Mouse (Mus musculus) kidney, postnatal 25 days (tissue): ENCODE measurements at regions not wholly inside any gene's neighbourhood (a gene's known extent, or its start where the extent isn't known, plus 50 kb on each side); places are given as distances from the start of the nearest gene placed in this dataset.
"Not testable (repeated sequence)": the region's sequence is repeated elsewhere in the genome, so short reads cannot be mapped to it uniquely, and the experiment has no call there.

Source experiments
- DNase-seq, 2 experiments: peaks; one replicate each; pipeline ENCODE4 v3.0.0; 2021; ENCODE audit warnings: mixed read lengths in 2 of 2

DNA sequence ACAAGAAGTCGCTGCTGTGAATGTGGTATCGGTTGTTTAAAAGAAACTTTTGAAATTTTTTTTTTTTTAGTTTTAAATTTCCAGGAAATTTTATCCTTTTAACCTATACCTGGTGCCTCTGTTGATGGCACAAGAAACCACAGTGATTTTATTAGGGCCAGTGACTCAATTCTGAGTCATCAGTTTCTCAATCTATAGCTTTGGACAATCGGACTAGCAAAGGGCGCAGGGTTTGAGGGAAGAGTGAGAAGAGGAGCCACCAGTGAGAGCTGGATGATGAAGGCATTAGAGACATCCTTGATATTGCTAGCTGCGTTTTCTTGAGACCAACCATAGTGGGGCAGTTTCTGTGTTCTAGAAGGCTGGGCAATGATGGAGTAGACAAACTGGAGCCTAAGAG, 55.4 kb upstream of the Il33 start:
- DNase-seq, result no peak

DNA sequence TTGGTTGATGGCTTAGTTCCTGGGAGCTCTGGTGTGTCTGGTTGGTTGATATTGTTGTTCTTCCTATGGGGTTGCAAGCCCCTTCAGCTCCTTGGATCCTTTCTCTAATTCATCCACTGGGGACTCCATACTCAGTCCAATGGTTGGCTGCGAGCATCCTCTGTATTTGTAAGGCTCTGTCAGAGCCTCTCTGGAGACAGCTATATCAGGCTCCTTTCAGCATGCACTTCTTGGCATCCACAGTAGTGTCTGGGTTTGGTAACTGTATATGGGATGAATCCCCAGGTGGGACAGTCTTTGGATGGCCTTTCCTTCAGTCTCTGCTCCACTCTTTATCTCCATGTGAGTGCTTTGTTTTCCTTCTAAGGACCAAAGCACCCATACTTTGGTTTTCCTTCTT, 55.9 kb upstream of the Ranbp6 start:
- not testable (repeated sequence) for DNase-seq

DNA sequence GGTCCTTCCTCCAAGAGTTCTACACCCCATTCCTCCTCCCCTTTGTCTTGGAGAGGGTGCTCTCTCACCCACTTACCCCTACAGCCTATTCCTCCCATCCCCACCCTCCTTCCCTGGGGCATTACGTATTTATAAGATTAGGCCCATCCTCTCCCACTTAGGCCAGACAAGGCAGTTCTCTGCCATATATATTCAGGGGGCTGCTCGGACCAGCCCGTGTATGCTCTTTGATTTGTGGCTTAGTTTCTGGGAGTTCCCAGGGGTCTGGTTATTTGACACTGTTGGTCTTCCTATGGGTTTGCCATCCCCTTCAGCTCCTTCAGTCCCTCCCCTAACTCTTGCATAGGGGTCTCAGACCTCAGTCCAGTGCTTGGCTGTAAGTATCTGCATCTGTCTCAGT, 54.0 kb upstream of the Ranbp6 start:
- no peak for DNase-seq

DNA sequence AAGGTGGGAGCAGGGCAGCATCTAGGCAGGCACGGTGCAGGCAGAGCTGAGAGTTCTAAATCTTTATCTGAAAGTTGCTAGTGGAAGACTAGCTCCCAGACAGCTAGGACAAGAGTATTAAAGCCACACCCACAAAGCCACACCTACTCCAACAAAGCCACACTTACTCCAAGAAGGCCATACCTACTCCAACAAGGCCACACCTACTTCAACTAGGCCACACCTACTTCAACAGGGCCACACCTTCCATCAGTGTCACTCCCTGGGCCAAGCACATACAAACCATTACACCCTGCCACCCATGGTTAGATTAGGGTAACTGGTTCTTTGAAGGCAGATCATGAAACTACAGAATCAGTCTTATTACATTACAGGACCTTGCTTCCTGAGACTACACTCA, 52.4 kb upstream of the Ranbp6 start:
- DNase-seq, result no peak

DNA sequence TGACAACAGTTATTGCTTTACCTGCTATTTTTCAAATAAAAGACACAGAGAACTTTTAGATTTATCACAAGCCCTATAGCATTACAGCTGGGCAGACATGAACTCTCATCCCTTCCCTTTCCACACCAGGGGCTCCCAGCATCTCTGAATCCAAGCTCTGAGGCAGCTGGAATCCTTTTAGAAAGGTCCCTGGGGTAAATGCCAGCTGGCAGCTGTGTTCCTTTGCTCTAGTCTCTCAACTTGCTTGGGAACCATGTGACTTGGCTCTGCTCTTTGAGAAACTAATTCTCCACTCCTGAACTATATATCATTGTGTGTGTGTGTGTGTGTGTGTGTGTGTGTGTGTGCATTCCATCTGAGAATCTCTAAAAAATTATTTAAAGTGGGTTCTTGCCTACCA, 50.0 kb upstream of the Ranbp6 start:
- peak; percentile 33 to 55 for DNase-seq
